Mouse (Mus musculus) testis, adult 2 months (tissue): ENCODE measurements around the gene Tjp1.

Experiments
- CTCF ChIP-seq: fragments of 200-500 bp; IDR thresholded peaks from 2 replicates; pipeline ENCODE4 v1.5.1; 2012; ENCODE audit warnings: low read depth, mild to moderate bottlenecking, inconsistent platforms, low read length, moderate library complexity; ENCODE audit not compliant: control insufficient read depth, insufficient read depth, insufficient replicate concordance
- POLR2A ChIP-seq: fragments of 200-500 bp; IDR thresholded peaks from 2 replicates; pipeline ENCODE4 v1.6.1; 2012; ENCODE audit warnings: low read depth, mild to moderate bottlenecking, inconsistent platforms, low read length, moderate library complexity; ENCODE audit not compliant: control insufficient read depth

DNA sequence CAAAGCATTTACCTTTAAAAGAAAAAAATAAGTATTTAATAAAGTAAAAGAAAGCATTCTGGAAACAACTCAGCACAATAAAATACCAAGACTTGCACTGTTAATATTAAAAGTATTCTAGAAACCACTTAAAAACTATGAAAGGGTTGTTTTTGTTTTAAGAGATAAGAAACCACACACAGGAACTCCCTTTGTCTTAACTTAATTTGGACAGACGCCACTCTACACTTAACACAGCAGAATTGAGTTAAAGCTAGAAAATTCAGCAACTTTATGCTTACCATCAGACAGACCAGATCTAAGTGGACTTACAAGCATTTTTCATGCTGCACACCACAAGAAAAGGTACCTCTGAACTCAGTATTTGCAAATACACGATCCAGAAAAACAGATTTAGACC, 172.7 kb downstream of the Tjp1 start:
- TF ChIP-seq CTCF = no peak
- no peak for TF ChIP-seq POLR2A
